Mouse (Mus musculus) embryonic facial prominence, embryonic 11.5 days (tissue): ENCODE results near the gene Nos3. TPM values are rescaled to one million over a fixed set of nuclear protein-coding genes. Genes with fewer than 3 reads are reported as not detected.

ENCODE experiments used
- ATAC-seq: fragments of 200-750 bp; cut with Nextera tagmentation; replicated peaks from 2 replicates; pipeline ENCODE4 v1.8.0; 2017; ENCODE audit warnings: low read depth; ENCODE audit not compliant: insufficient number of reproducible peaks, low FRiP score, low TSS enrichment
- DNase-seq: peaks from one replicate; pipeline ENCODE4 v3.0.0-alpha.2; 2015; ENCODE audit warnings: low spot score
- H3K27ac ChIP-seq: fragments of 300-500 bp; sonication (generic); replicated peaks from 2 replicates; pipeline ENCODE4 v1.5.1; 2014; ENCODE audit warnings: mild to moderate bottlenecking, low read depth, low read length, control low read depth
- H3K27me3 ChIP-seq: fragments of 300-500 bp; sonication (generic); 2 replicates; pipeline ENCODE4 v1.6.1; 2014; ENCODE audit warnings: mild to moderate bottlenecking, low read length, moderate library complexity, mixed read lengths; ENCODE audit not compliant: control insufficient read depth, insufficient read depth
- H3K36me3 ChIP-seq: fragments of 300-500 bp; sonication (generic); replicated peaks from 2 replicates; pipeline ENCODE4 v1.6.1; 2014; ENCODE audit warnings: low read depth, mild to moderate bottlenecking, low read length, moderate library complexity, mixed read lengths; ENCODE audit not compliant: control insufficient read depth, insufficient read depth
- H3K4me1 ChIP-seq: fragments of 300-500 bp; sonication (generic); 2 replicates; pipeline ENCODE4 v1.6.1; 2014; ENCODE audit warnings: low read length, mixed read lengths; ENCODE audit not compliant: control insufficient read depth, insufficient read depth
- H3K4me2 ChIP-seq: fragments of 300-500 bp; sonication (generic); 2 replicates; pipeline ENCODE4 v1.6.1; 2014; ENCODE audit warnings: low read depth, mild to moderate bottlenecking, control low read depth, low read length, moderate library complexity
- H3K4me3 ChIP-seq: fragments of 300-500 bp; sonication (generic); 2 replicates; pipeline ENCODE4 v1.5.1; 2014; ENCODE audit warnings: low read depth, low read length, control low read depth
- H3K9ac ChIP-seq: fragments of 300-500 bp; sonication (generic); replicated peaks from 2 replicates; pipeline ENCODE4 v1.6.1; 2014; ENCODE audit warnings: mild to moderate bottlenecking, control low read depth, low read length
- H3K9me3 ChIP-seq: fragments of 300-500 bp; sonication (generic); replicated peaks from 2 replicates; pipeline ENCODE4 v1.6.1; 2016; ENCODE audit warnings: mild to moderate bottlenecking, low read length, inconsistent platforms, mixed read lengths; ENCODE audit not compliant: control insufficient read depth
- WGBS: fragments of 180-500 bp; shearing (Covaris S2); extraction: QIAGEN DNeasy Blood & Tissue Kit; methylation state at CpG from one replicate; pipeline ENCODE4 v1.1.7; 2014; 5-methylcytosine and 5-hydroxymethylcytosine counted together
- polyA plus RNA-seq: library from polyadenylated mRNA; unstranded; fragments of >200 nt; fragmentation: Nextera tagmentation; extraction: Ambion mirVana; gene quantifications from 2 replicates; pipeline ENCODE4 v1.2.1, GENCODE M21; 2014

Gene Nos3
- polyA plus RNA-seq, 1 experiment from 2014 or later: 3.2 TPM

GRCm38 (mm10) chr5:24428596-24428995 lies 64.0 kb downstream of the Nos3 start:
- ATAC-seq: no peak
- 13% methylated on average over 9 of the region's 9 CpGs for WGBS
- no peak for DNase-seq
- Histone ChIP-seq H3K9me3 (no peaks in the 10 kb centered on the region), H3K4me3 (no peak overlapping the region), H3K4me1 (peaks cover 19% of the 10 kb centered on the region), H3K27me3 (no peaks in the 10 kb centered on the region), H3K4me2 (peak overlapping the region; percentile 19; the same call in 1 of the 2 replicates), H3K36me3 (peaks cover 8% of the 10 kb centered on the region), H3K27ac (no peak overlapping the region), H3K9ac (no peak overlapping the region)

- H3K36me3 ChIP-seq: peaks cover 8% of the 10 kb centered on the region
- ATAC-seq: no peak
- 80% methylated on average over 8 of the region's 8 CpGs for WGBS
These were observed 69.4 kb downstream of the Nos3 start for GRCm38 (mm10) chr5:24433993-24434392.

More at GRCm38 (mm10) chr5:24433993-24434392, 69.4 kb downstream of the Nos3 start:
- no peak for DNase-seq
- Histone ChIP-seq H3K9ac (no peak overlapping the region), H3K4me3 (no peak overlapping the region), H3K27me3 (no peaks in the 10 kb centered on the region), H3K4me2 (no peak overlapping the region), H3K27ac (no peak overlapping the region), H3K4me1 (no peaks in the 10 kb centered on the region), H3K9me3 (no peaks in the 10 kb centered on the region)

Other genes starting within 250 kb of the Nos3 start
- 21.1 and 22.1 TPM in 2 replicates for gene Nupl2, start 199.8 kb upstream of the Nos3 start, polyA plus RNA-seq
- gene Kcnh2, start 13.2 kb upstream of the Nos3 start, polyA plus RNA-seq: 3.7 and 4.2 TPM in 2 replicates
- gene Atg9b, start 27.3 kb downstream of the Nos3 start, polyA plus RNA-seq: 0.18 and 0.21 TPM in 2 replicates
- gene Abcb8, start 28.9 kb downstream of the Nos3 start, polyA plus RNA-seq: 27.0 and 27.4 TPM in 2 replicates
- gene Asic3, start 48.6 kb downstream of the Nos3 start, polyA plus RNA-seq: 0.42 and 0.45 TPM in 2 replicates
- 49.9 and 50.8 TPM in 2 replicates for gene Cdk5, start 58.7 kb downstream of the Nos3 start, polyA plus RNA-seq
- gene Slc4a2, start 59.0 kb downstream of the Nos3 start, polyA plus RNA-seq: 16.5 and 20.6 TPM in 2 replicates
- gene Fastk, start 80.5 kb downstream of the Nos3 start, polyA plus RNA-seq: 77.8 and 88.2 TPM in 2 replicates
- gene Tmub1, start 83.0 kb downstream of the Nos3 start, polyA plus RNA-seq: 20.2 and 24.7 TPM in 2 replicates
- 40.0 and 45.1 TPM in 2 replicates for gene Agap3, start 87.4 kb downstream of the Nos3 start, polyA plus RNA-seq
- gene Gbx1, start 162.4 kb downstream of the Nos3 start, polyA plus RNA-seq: 0.07 and 0.13 TPM in 2 replicates
- gene Asb10, start 176.2 kb downstream of the Nos3 start, polyA plus RNA-seq: 0.24 and 0.36 TPM in 2 replicates
- gene 4931409K22Rik, start 192.0 kb downstream of the Nos3 start, polyA plus RNA-seq: not detected in 2 replicates
- gene Abcf2, start 212.7 kb downstream of the Nos3 start, polyA plus RNA-seq: 148 and 159 TPM in 2 replicates
- 6.4 and 7.1 TPM in 2 replicates for gene Chpf2, start 221.9 kb downstream of the Nos3 start, polyA plus RNA-seq